In the genomic region with DNA sequence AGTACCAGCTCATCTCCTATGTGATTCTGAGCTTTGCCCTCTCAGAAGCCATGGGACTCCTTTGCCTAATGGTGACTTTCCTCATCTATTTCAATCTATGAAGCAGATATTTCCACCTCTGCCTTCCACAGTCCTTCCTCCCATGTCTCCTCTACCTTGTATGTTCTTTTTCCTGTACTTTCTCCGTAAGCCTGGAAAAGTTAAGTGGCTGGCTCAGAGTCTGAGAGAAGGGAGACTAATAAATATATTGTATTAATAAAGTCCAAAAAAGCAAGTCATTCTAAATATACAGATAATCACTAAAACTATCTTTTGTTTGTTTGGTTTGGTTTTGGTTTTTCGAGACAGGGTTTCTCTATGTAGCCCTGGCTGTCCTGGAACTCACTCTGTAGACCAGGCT, we compare ENCODE assay signal across 8 mouse cellular contexts. TPM values are rescaled to one million over a fixed set of nuclear protein-coding genes. Genes with fewer than 3 reads are reported as not detected.
DNase-seq lines count a peak whose midpoint lies in the region; ATAC-seq and TF ChIP-seq lines count a peak whose summit lies in the region.
"Not testable (repeated sequence)": the region's sequence is repeated elsewhere in the genome, so short reads cannot be mapped to it uniquely, and the experiment has no call there.

No protein-coding gene starts in this region.

- H3K27me3 ChIP-seq in embryonic facial prominence, embryonic 14.5 days (replicated peaks; ENCODE audit: control insufficient read depth, insufficient read depth, low read length); midbrain, postnatal 0 days (ENCODE audit: insufficient read depth, low read length): not testable (repeated sequence)

- not testable (repeated sequence) for H3K27ac ChIP-seq in embryonic facial prominence, embryonic 14.5 days (replicated peaks; ENCODE audit: low read depth, low read length); left cerebral cortex, adult 2 months; midbrain, postnatal 0 days (ENCODE audit: low read depth, low read length)

- not testable (repeated sequence) for ATAC-seq in embryonic facial prominence, embryonic 14.5 days (ENCODE audit: low read depth); midbrain, postnatal 0 days (ENCODE audit: low FRiP score)

- H3K36me3 ChIP-seq in embryonic facial prominence, embryonic 14.5 days (ENCODE audit: control insufficient read depth, insufficient read depth, low read length); midbrain, postnatal 0 days (ENCODE audit: insufficient read depth, low read length): not testable (repeated sequence)

- 84% methylated on average over 2 of the region's 2 CpGs for WGBS in embryonic facial prominence, embryonic 14.5 days
- 86% methylated on average over 2 of the region's 2 CpGs for WGBS in midbrain, postnatal 0 days

- H3K9ac ChIP-seq in embryonic facial prominence, embryonic 14.5 days (ENCODE audit: low read depth, low read length); midbrain, postnatal 0 days (replicated peaks; ENCODE audit: low read length, poor library complexity, severe bottlenecking): not testable (repeated sequence)

- DNase-seq in 3T3-L1 (ENCODE audit: low read depth, low spot score) = peak; percentile 46
- peak; percentile 51 for DNase-seq in adipocyte (ENCODE audit: low spot score)
- DNase-seq in embryonic facial prominence, embryonic 14.5 days (ENCODE audit: low spot score) = peak; percentile 22
- DNase-seq in heart, postnatal 4 days = peak; percentile 53
- DNase-seq in left cerebral cortex, adult 2 months (ENCODE audit: extremely low spot score in 1 of 2, low spot score in 2 of 2) = peak; percentile 32 to 39
- DNase-seq in midbrain, postnatal 0 days (ENCODE audit: low spot score) = peak; percentile 39
- DNase-seq in testis, postnatal 10 days (ENCODE audit: low spot score) = peak; percentile 73
- DNase-seq in urinary bladder, postnatal 10 days (ENCODE audit: low spot score) = peak; percentile 65

- H3K4me2 ChIP-seq in embryonic facial prominence, embryonic 14.5 days (ENCODE audit: low read depth, low read length); midbrain, postnatal 0 days (ENCODE audit: low read depth, low read length, poor library complexity, severe bottlenecking): not testable (repeated sequence)

- TF ChIP-seq CTCF in left cerebral cortex, adult 2 months (IDR thresholded peaks at IDR 0.05); midbrain, postnatal 0 days (IDR thresholded peaks at IDR 0.05): not testable (repeated sequence)

- H3K9me3 ChIP-seq in embryonic facial prominence, embryonic 14.5 days (ENCODE audit: control insufficient read depth, low read length) = peaks cover 15% of the 10 kb centered on the region
- peaks cover 16% of the 10 kb centered on the region; the same call in 1 of the 2 replicates for H3K9me3 ChIP-seq in midbrain, postnatal 0 days (ENCODE audit: low read length)

- H3K4me1 ChIP-seq in embryonic facial prominence, embryonic 14.5 days (ENCODE audit: control insufficient read depth, insufficient read depth, low read length); midbrain, postnatal 0 days (ENCODE audit: insufficient read depth, low read length): not testable (repeated sequence)

- intact Hi-C loops in left cerebral cortex, adult 2 months (cut with DNase I) = not testable (repeated sequence)

- not testable (repeated sequence) for H3K4me3 ChIP-seq in embryonic facial prominence, embryonic 14.5 days (ENCODE audit: low read depth, low read length); left cerebral cortex, adult 2 months; midbrain, postnatal 0 days (ENCODE audit: low read depth, low read length)

RNA-seq across cellular contexts. Expression of gene Sfi1, which starts 30.1 kb away (rescaled TPM):
- 9.8 and 9.9 TPM in 2 replicates for polyA plus RNA-seq in embryonic facial prominence, embryonic 14.5 days (2014; fragmentation: Nextera tagmentation; extraction: Ambion mirVana)
- 10 to 100 TPM; 25.2 TPM for total RNA-seq in heart, postnatal 4 days (2021)
- total RNA-seq in left cerebral cortex, adult 2 months (2021) = 10 to 100 TPM; 73.5 to 78.7 TPM
- 16.3 and 17.6 TPM in 2 replicates for total RNA-seq in midbrain, postnatal 0 days (2014; rRNA removed)
- 10.8 and 11.3 TPM in 2 replicates for polyA plus RNA-seq in midbrain, postnatal 0 days (2015; fragmentation: Nextera tagmentation; extraction: Ambion mirVana)

RNA-seq across cellular contexts. Expression of gene Eif4enif1, which starts 39.1 kb away (rescaled TPM):
- polyA plus RNA-seq in embryonic facial prominence, embryonic 14.5 days (2014; fragmentation: Nextera tagmentation; extraction: Ambion mirVana) = 38.8 and 44.6 TPM in 2 replicates
- total RNA-seq in heart, postnatal 4 days (2021) = 10 to 100 TPM; 62.0 to 64.2 TPM
- total RNA-seq in left cerebral cortex, adult 2 months (2021) = 10 to 100 TPM; 71.1 to 72.6 TPM
- 56.9 and 59.6 TPM in 2 replicates for total RNA-seq in midbrain, postnatal 0 days (2014; rRNA removed)
- polyA plus RNA-seq in midbrain, postnatal 0 days (2015; fragmentation: Nextera tagmentation; extraction: Ambion mirVana) = 35.9 and 43.3 TPM in 2 replicates

Comparison
In these comparisons a context has a peak if more than half of its experiments do, and no peak if none do; other contexts are left out.
1. DNase-seq: peak in every context shown above with its lines; median percentile 73 in testis, postnatal 10 days; 65 in urinary bladder, postnatal 10 days; 53 in heart, postnatal 4 days; 51 in adipocyte; 46 in 3T3-L1; 39 in midbrain, postnatal 0 days; 36 in left cerebral cortex, adult 2 months; 22 in embryonic facial prominence, embryonic 14.5 days.